Mouse (Mus musculus) cerebellum, postnatal 36 days (tissue): ENCODE results near the gene Ifi35.
"Not testable (repeated sequence)": the region's sequence is repeated elsewhere in the genome, so short reads cannot be mapped to it uniquely, and the experiment has no call there.

Source experiments
- DNase-seq, 2 experiments: peaks; one replicate each; pipeline ENCODE4 v3.0.0; 2021 to 2022; ENCODE audit warnings: mixed read lengths in 2 of 2

Ifi35 gene

GRCm38 (mm10) chr11:101470206-101470605 lies 22.0 kb downstream of the Ifi35 start:
- DNase-seq = no peak

GRCm38 (mm10) chr11:101471926-101472325 lies 23.7 kb downstream of the Ifi35 start:
- peak in 1 of 2 experiments; percentile 7 for DNase-seq

DNA sequence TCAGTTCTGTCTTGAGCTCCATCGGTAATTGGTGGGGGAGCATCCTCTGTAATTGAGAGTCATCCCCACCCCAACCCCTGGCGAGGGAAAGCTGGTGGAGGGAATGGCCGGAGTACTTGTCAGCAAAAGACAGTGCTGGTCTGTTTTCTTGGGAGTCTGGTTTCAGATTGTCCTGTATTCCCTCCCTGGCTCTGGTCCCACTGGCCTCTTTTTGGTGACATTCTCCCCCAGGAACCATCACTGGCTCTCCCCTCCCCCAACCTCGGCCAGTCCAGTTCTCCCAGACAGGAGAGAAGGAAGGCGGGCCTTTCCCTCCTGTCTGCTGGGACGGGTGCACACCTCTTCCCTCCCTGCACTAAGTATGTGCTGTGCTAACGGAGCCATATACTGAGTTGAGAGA lies 24.1 kb downstream of the Ifi35 start:
- peak; percentile 7 to 22 for DNase-seq

DNA sequence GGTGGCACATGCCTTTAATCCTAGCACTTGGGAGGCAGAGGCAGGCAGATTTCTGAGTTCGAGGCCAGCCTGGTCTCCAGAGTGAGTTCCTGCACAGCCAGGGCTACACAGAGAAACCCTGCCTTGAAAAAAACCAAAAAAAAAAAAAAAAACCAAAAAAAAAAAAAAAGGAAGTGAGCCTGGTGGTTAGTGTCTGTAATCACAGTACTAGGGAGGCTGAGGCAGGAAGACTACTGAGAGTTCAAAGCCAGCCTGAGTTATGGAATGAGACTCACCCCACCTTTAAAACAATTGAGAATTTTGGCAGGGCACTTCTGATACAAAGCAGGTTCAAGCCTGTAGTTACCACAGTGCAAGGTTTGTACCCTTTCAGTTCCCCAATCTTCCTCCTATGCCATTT lies 25.5 kb downstream of the Ifi35 start:
- DNase-seq = not testable (repeated sequence)

- DNase-seq = no peak
These were observed 26.1 kb downstream of the Ifi35 start for GRCm38 (mm10) chr11:101474298-101474697.

- not testable (repeated sequence) for DNase-seq
These were observed 28.2 kb downstream of the Ifi35 start for GRCm38 (mm10) chr11:101476361-101476760.

- DNase-seq = no peak
These were observed 29.0 kb downstream of the Ifi35 start for GRCm38 (mm10) chr11:101477194-101477551.

DNA sequence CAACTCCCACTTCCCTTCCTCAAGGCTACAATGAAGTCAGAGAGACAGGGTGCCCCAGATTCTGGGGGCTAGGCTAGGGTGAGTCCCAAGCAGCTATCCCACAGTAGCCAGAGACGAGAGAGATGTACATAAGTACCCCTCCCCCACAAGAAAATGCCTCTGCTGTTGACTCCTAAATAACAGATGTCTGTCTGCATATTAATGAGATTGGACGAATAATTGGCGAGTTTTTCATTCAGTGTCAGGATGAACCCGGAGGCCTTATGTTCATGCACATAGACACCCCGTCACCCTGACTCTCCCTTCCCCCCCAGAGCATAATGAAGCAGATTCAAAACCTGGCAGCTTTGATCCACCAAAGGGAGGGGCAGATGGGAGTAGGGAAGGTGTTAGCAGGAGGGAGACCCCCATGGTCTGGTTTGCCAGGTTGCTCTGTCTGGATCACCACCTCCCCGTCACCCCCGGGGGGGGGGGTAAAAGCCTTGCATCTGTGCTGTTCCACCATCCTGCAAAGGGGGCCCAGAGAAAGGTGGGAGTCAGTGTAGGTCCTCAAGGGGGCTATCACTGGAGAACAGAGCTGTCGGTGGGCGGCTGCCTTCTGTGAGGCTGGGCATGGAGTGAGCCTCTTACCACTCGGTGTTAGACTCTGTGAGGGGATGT lies 29.5 kb downstream of the Ifi35 start:
- DNase-seq = no peak

DNA sequence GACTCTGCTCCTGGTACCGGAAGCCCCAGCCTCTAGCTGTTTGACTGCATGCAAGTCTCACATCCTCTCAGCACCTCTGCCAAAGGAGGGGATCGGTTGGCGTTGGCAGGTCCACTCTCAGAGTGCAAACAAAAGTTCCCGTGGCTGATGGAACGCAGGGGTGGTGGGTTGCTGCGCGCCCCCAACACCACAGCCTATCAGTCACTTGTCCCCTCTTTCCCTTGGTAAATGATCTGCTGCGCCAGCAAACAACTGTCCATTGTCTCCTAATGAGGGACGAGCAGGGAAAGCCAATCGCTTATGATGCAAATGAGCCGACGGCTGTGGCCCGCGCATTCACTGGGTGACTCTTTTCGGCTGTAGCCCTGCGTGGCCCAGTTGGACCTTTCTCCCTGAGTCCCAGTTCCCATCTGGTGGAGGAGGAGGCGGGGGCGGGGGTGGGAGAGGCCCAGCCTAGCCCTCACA lies 31.0 kb downstream of the Ifi35 start:
- DNase-seq = no peak

DNA sequence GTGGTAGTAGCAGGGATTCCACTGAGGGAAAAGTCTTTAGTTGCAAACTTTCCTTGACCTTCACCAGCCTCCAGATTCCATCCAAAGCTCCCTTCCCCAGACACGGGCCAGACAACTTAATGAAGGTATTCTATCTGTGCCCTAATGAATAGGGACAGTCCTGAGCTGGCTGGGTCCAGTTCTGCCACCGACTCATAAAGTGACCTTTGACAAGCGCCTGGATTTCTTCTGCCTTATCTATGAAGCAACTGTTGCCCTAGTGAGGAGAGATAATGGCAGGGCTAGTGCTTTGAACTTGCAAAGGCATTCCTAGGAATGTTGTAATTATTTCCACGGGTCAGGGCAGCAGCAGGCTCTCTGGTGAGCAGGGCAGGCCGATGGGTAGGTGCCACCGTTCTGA lies 32.7 kb downstream of the Ifi35 start:
- DNase-seq = no peak

- DNase-seq = no peak
These were observed 35.6 kb downstream of the Ifi35 start for GRCm38 (mm10) chr11:101483804-101484203.

- DNase-seq = no peak
These were observed 36.0 kb downstream of the Ifi35 start for GRCm38 (mm10) chr11:101484245-101484644.

GRCm38 (mm10) chr11:101484814-101485213 lies 36.6 kb downstream of the Ifi35 start:
- no peak for DNase-seq

DNA sequence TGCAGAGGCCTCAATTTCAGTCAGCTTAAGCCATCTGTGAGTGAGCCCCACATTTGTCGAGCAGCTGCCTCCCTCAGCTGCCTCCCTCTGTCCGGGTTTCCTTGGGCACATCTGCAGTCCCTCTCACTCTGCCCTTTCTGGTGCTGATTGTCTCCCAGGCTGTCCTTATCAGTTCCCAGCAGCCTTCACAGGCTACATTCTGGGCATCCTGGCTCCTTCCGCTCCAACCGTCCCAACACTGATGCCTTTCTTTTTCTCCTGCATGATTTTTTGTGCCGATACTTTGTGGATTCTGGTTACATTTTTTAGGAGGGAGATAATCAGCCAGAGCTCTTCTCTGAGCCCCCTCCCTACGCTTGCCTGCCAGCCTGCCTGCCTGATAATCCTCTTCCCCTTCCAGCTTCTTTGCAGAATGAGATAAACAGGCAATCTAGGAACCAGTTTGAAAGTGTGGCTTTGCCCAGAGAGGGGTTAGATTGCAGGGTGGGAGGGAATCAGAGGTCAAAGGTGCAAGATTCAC lies 37.4 kb downstream of the Ifi35 start:
- no peak for DNase-seq

DNA sequence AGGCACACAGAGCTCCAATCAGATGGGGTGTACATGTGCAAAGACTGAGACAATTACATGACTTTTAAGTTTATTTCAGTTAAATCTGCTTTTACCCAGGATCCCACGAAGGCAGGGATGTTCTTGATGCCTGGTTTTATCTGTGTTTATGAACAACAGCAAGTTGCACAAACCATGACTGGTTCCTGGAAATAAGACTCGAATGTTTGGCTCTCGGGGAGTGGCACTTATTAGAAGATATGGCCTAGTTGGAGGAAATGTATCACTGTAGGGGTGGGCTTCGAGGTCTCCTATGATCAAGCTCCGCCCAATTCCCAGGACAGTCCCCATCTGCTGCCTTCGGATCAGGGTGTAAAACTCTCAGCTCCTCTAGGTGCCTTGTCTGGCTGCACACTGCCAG lies 37.9 kb downstream of the Ifi35 start:
- no peak for DNase-seq

DNA sequence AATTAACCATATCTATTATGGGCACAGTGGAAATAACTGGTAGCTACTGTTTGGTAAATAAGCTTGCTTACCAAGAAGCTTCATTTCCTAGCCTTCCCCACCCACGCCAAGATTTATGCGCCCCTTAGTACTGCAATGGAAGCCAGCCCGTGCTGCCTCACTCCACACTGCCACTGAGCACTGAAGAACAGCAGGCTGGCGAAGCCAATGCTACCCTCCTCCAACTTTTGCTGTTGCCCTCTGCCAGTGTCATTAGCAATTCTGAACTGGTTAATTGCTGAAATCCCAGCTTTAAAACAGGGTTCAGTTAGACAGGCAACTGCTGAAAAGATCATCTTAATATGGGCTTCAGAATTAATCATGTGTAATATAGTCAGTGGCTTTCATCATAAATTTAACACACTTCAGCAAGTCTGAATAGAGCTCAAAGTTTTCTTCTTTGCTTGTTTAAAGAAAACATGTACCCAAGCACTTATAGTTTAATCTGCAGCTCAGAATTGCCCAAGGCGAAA lies 58.1 kb downstream of the Ifi35 start:
- DNase-seq = no peak

- DNase-seq = no peak
These were observed 58.9 kb downstream of the Ifi35 start for GRCm38 (mm10) chr11:101507090-101507489.
